Mouse (Mus musculus): ENCODE measurements around the gene Elf4. TPM values are rescaled to one million over a fixed set of nuclear protein-coding genes. Genes with fewer than 3 reads are reported as not detected.
"Not testable (repeated sequence)": the region's sequence is repeated elsewhere in the genome, so short reads cannot be mapped to it uniquely, and the experiment has no call there.

Gene Elf4
- polyA plus RNA-seq, 1 experiment from 2014 or later, result 10.3 TPM

GRCm38 (mm10) chrX:48436082-48436481, 26.9 kb downstream of the Elf4 start:
- H3K4me1 ChIP-seq, result peaks cover 40% of the 10 kb centered on the region
- not testable (repeated sequence) for ATAC-seq (ENCODE audit: extremely low read depth, insufficient number of reproducible peaks, low FRiP score, low TSS enrichment); H3K4me2 ChIP-seq; H3K27ac ChIP-seq (replicated peaks); H3K9ac ChIP-seq; H3K4me3 ChIP-seq; H3K36me3 ChIP-seq; H3K27me3 ChIP-seq (replicated peaks); H3K9me3 ChIP-seq
- 76% methylated on average over 7 of the region's 7 CpGs for WGBS

GRCm38 (mm10) chrX:48435477-48435900, 27.4 kb downstream of the Elf4 start:
- 68% methylated on average over 9 of the region's 9 CpGs for WGBS
- Histone ChIP-seq H3K36me3 (no peaks in the 10 kb centered on the region), H3K9ac (no peak overlapping the region), H3K4me3 (no peak overlapping the region), H3K4me2 (no peak overlapping the region), H3K9me3 (no peaks in the 10 kb centered on the region), H3K4me1 (peaks cover 40% of the 10 kb centered on the region), H3K27ac (replicated peaks) (no peak overlapping the region), H3K27me3 (replicated peaks) (no peaks in the 10 kb centered on the region)
- ATAC-seq (ENCODE audit: extremely low read depth, insufficient number of reproducible peaks, low FRiP score, low TSS enrichment), result no peak

- Histone ChIP-seq H3K36me3 (no peaks in the 10 kb centered on the region), H3K27me3 (replicated peaks) (no peaks in the 10 kb centered on the region), H3K27ac (replicated peaks) (no peak overlapping the region), H3K9me3 (no peaks in the 10 kb centered on the region), H3K4me1 (peaks cover 40% of the 10 kb centered on the region), H3K4me3 (no peak overlapping the region), H3K4me2 (no peak overlapping the region), H3K9ac (no peak overlapping the region)
- ATAC-seq (ENCODE audit: extremely low read depth, insufficient number of reproducible peaks, low FRiP score, low TSS enrichment), result no peak
- 62% methylated on average over 1 of the region's 1 CpGs for WGBS
Measured at GRCm38 (mm10) chrX:48434251-48434650, 28.7 kb downstream of the Elf4 start.

- 31% methylated on average over 6 of the region's 6 CpGs for WGBS
- H3K27ac ChIP-seq (replicated peaks), result no peak overlapping the region
- H3K4me3 ChIP-seq, result no peak overlapping the region
- H3K9me3 ChIP-seq, result no peaks in the 10 kb centered on the region
- ATAC-seq (ENCODE audit: extremely low read depth, insufficient number of reproducible peaks, low FRiP score, low TSS enrichment), result peak; percentile 34; the same call in 1 of the 2 replicates
- peak overlapping the region; percentile 8; the same call in 1 of the 2 replicates for H3K4me2 ChIP-seq
- H3K27me3 ChIP-seq (replicated peaks), result no peaks in the 10 kb centered on the region
- H3K36me3 ChIP-seq, result no peaks in the 10 kb centered on the region
- H3K4me1 ChIP-seq, result peaks cover 36% of the 10 kb centered on the region
- H3K9ac ChIP-seq, result no peak overlapping the region
Measured at GRCm38 (mm10) chrX:48433527-48433899, 29.4 kb downstream of the Elf4 start.

- Histone ChIP-seq H3K27me3 (replicated peaks) (no peaks in the 10 kb centered on the region), H3K27ac (replicated peaks) (no peak overlapping the region), H3K9ac (no peak overlapping the region), H3K36me3 (no peaks in the 10 kb centered on the region), H3K4me1 (peaks cover 42% of the 10 kb centered on the region), H3K4me3 (no peak overlapping the region), H3K4me2 (peak overlapping the region; percentile 8; the same call in 1 of the 2 replicates), H3K9me3 (no peaks in the 10 kb centered on the region)
- 58% methylated on average over 15 of the region's 15 CpGs for WGBS
- ATAC-seq (ENCODE audit: extremely low read depth, insufficient number of reproducible peaks, low FRiP score, low TSS enrichment), result no peak
Measured at GRCm38 (mm10) chrX:48432599-48433526, 30.1 kb downstream of the Elf4 start.

GRCm38 (mm10) chrX:48429538-48429937, 33.4 kb downstream of the Elf4 start:
- no peaks in the 10 kb centered on the region for H3K9me3 ChIP-seq
- H3K4me3 ChIP-seq, result no peak overlapping the region
- no peak for ATAC-seq (ENCODE audit: extremely low read depth, insufficient number of reproducible peaks, low FRiP score, low TSS enrichment)
- peaks cover 59% of the 10 kb centered on the region for H3K4me1 ChIP-seq
- 0 out of 2 replicates have a peak overlapping the region, but pooled peaks have one; percentile 20 for H3K27ac ChIP-seq (replicated peaks)
- H3K27me3 ChIP-seq (replicated peaks), result no peaks in the 10 kb centered on the region
- H3K36me3 ChIP-seq, result no peaks in the 10 kb centered on the region
- WGBS, result 32% methylated on average over 6 of the region's 6 CpGs
- no peak overlapping the region for H3K4me2 ChIP-seq
- no peak overlapping the region for H3K9ac ChIP-seq

GRCm38 (mm10) chrX:48429100-48429499, 33.8 kb downstream of the Elf4 start:
- no peak overlapping the region for H3K27ac ChIP-seq (replicated peaks)
- no peak overlapping the region for H3K4me2 ChIP-seq
- H3K27me3 ChIP-seq (replicated peaks), result no peaks in the 10 kb centered on the region

GRCm38 (mm10) chrX:48428642-48429041, 34.3 kb downstream of the Elf4 start:
- no peaks in the 10 kb centered on the region for H3K27me3 ChIP-seq (replicated peaks)
- no peaks in the 10 kb centered on the region for H3K36me3 ChIP-seq
- 76% methylated on average over 8 of the region's 8 CpGs for WGBS
- 0 out of 2 replicates have a peak overlapping the region, but pooled peaks have one; percentile 36 for H3K27ac ChIP-seq (replicated peaks)
- no peak for ATAC-seq (ENCODE audit: extremely low read depth, insufficient number of reproducible peaks, low FRiP score, low TSS enrichment)
- no peak overlapping the region for H3K9ac ChIP-seq
- no peaks in the 10 kb centered on the region for H3K9me3 ChIP-seq
- peaks cover 56% of the 10 kb centered on the region for H3K4me1 ChIP-seq
- no peak overlapping the region for H3K4me3 ChIP-seq
- no peak overlapping the region for H3K4me2 ChIP-seq

More at GRCm38 (mm10) chrX:48429100-48429499, 33.8 kb downstream of the Elf4 start:
- H3K9ac ChIP-seq, result no peak overlapping the region
- H3K4me1 ChIP-seq, result peaks cover 58% of the 10 kb centered on the region
- H3K4me3 ChIP-seq, result no peak overlapping the region
- no peaks in the 10 kb centered on the region for H3K36me3 ChIP-seq
- H3K9me3 ChIP-seq, result no peaks in the 10 kb centered on the region
- ATAC-seq (ENCODE audit: extremely low read depth, insufficient number of reproducible peaks, low FRiP score, low TSS enrichment), result no peak

GRCm38 (mm10) chrX:48428241-48428640, 34.7 kb downstream of the Elf4 start:
- Histone ChIP-seq H3K4me1 (peaks cover 52% of the 10 kb centered on the region), H3K4me3 (no peak overlapping the region), H3K9me3 (no peaks in the 10 kb centered on the region), H3K27me3 (replicated peaks) (no peaks in the 10 kb centered on the region), H3K36me3 (no peaks in the 10 kb centered on the region), H3K27ac (replicated peaks) (peak overlapping the region; percentile 36; the same call in 1 of the 2 replicates), H3K4me2 (no peak overlapping the region; the same call in 1 of the 2 replicates), H3K9ac (no peak overlapping the region)
- 42% methylated on average over 6 of the region's 6 CpGs for WGBS
- ATAC-seq (ENCODE audit: extremely low read depth, insufficient number of reproducible peaks, low FRiP score, low TSS enrichment), result no peak

GRCm38 (mm10) chrX:48425280-48425679, 37.7 kb downstream of the Elf4 start:
- H3K36me3 ChIP-seq, result peaks cover 10% of the 10 kb centered on the region; the same call in 1 of the 2 replicates
- peaks cover 47% of the 10 kb centered on the region for H3K4me1 ChIP-seq
- no peak overlapping the region for H3K4me3 ChIP-seq
- peak overlapping the region; percentile 46 for H3K4me2 ChIP-seq
- H3K27me3 ChIP-seq (replicated peaks), result no peaks in the 10 kb centered on the region
- 66% methylated on average over 6 of the region's 7 CpGs for WGBS
- H3K9ac ChIP-seq, result peak overlapping the region; percentile 28; the same call in 1 of the 2 replicates
- no peaks in the 10 kb centered on the region for H3K9me3 ChIP-seq
- no peak for ATAC-seq (ENCODE audit: extremely low read depth, insufficient number of reproducible peaks, low FRiP score, low TSS enrichment)
- H3K27ac ChIP-seq (replicated peaks), result no peak overlapping the region

- ATAC-seq (ENCODE audit: extremely low read depth, insufficient number of reproducible peaks, low FRiP score, low TSS enrichment), result no peak
- Histone ChIP-seq H3K27ac (replicated peaks) (peak overlapping the region; percentile 24; the same call in 1 of the 2 replicates), H3K27me3 (replicated peaks) (no peaks in the 10 kb centered on the region), H3K9ac (peak overlapping the region; percentile 28; the same call in 1 of the 2 replicates), H3K9me3 (no peaks in the 10 kb centered on the region), H3K36me3 (peaks cover 16% of the 10 kb centered on the region; the same call in 1 of the 2 replicates), H3K4me1 (peaks cover 42% of the 10 kb centered on the region), H3K4me2 (peak overlapping the region; percentile 46), H3K4me3 (no peak overlapping the region)
- WGBS, result 24% methylated on average over 3 of the region's 3 CpGs
Measured at GRCm38 (mm10) chrX:48424583-48424982, 38.3 kb downstream of the Elf4 start.

Data from heart, embryonic 13.5 days (tissue).